Mouse (Mus musculus) cerebellum, adult 2 months (tissue): ENCODE results near the gene Lims1. TPM values are rescaled to one million over a fixed set of nuclear protein-coding genes. Genes with fewer than 3 reads are reported as not detected.

Experiments used
- DNase-seq, 2 experiments: peaks; one replicate each; pipeline ENCODE4 v3.0.0; 2021
- H3K27ac ChIP-seq: fragments of 200-500 bp; 2 replicates; pipeline ENCODE4 v1.5.1; 2012; ENCODE audit warnings: low read length, control low read depth, inconsistent platforms; ENCODE audit not compliant: insufficient read depth
- H3K27me3 ChIP-seq: fragments of 200-500 bp; 2 replicates; pipeline ENCODE4 v1.6.1; 2012; ENCODE audit warnings: inconsistent platforms, mild to moderate bottlenecking, low read length, moderate library complexity; ENCODE audit not compliant: control insufficient read depth, insufficient read depth
- H3K4me1 ChIP-seq: fragments of 200-500 bp; 2 replicates; pipeline ENCODE4 v1.6.1; 2011; ENCODE audit warnings: low read length; ENCODE audit not compliant: control insufficient read depth, insufficient read depth
- H3K4me3 ChIP-seq: fragments of 200-500 bp; replicated peaks from 2 replicates; pipeline ENCODE3; 2011; ENCODE audit warnings: mild to moderate bottlenecking, low read depth, low read length, control low read depth; ENCODE audit not compliant: insufficient read depth
- CTCF ChIP-seq: fragments of 200-500 bp; IDR thresholded peaks from 2 replicates; pipeline ENCODE4 v1.5.1; 2011; ENCODE audit warnings: low read depth, mild to moderate bottlenecking, control low read depth, low read length, moderate library complexity, borderline replicate concordance; ENCODE audit not compliant: insufficient read depth
- POLR2A ChIP-seq: fragments of 200-500 bp; IDR thresholded peaks from 2 replicates; pipeline ENCODE4 v1.6.1; 2011; ENCODE audit warnings: low read length, control low read depth, borderline replicate concordance; ENCODE audit not compliant: insufficient read depth
- WGBS: fragments of 180-500 bp; shearing (Covaris S2); methylation state at CpG from one replicate; pipeline ENCODE4 v1.1.7; 2018; 5-methylcytosine and 5-hydroxymethylcytosine counted together
- polyA plus RNA-seq: library from polyadenylated mRNA; depleted of rRNA; stranded (reverse); fragments of >200 nt; gene quantifications from 2 replicates; pipeline ENCODE4 v1.2.3, GENCODE M21; 2012

The Lims1 gene
- polyA plus RNA-seq, 1 experiment, result 16.5 TPM

GRCm38 (mm10) chr10:58352364-58352763 is 29.1 kb downstream of the Lims1 start:
- no peak overlapping the region for H3K27ac ChIP-seq

GRCm38 (mm10) chr10:58354561-58354960 is 31.3 kb downstream of the Lims1 start:
- Histone ChIP-seq H3K4me1 (no peaks in the 10 kb centered on the region), H3K4me3 (no peak overlapping the region), H3K27ac (no peak overlapping the region), H3K27me3 (no peaks in the 10 kb centered on the region)
- no peak for DNase-seq
- WGBS, result 51% methylated on average over 3 of the region's 3 CpGs
- TF ChIP-seq CTCF (no peak), POLR2A (no peak)

More at GRCm38 (mm10) chr10:58352364-58352763, 29.1 kb downstream of the Lims1 start:
- Histone ChIP-seq H3K4me1 (no peaks in the 10 kb centered on the region), H3K27me3 (no peaks in the 10 kb centered on the region), H3K4me3 (no peak overlapping the region)
- no peak for TF ChIP-seq CTCF
- TF ChIP-seq POLR2A, result no peak
- DNase-seq, result no peak
- 75% methylated on average over 3 of the region's 3 CpGs for WGBS

- no peak for DNase-seq
- H3K4me3 ChIP-seq, result no peak overlapping the region
- TF ChIP-seq CTCF (no peak), POLR2A (no peak)
- H3K4me1 ChIP-seq, result no peaks in the 10 kb centered on the region
- WGBS, result 91% methylated on average over 3 of the region's 3 CpGs
- H3K27ac ChIP-seq, result no peak overlapping the region
- no peaks in the 10 kb centered on the region for H3K27me3 ChIP-seq
Observed at GRCm38 (mm10) chr10:58356460-58356859, 33.2 kb downstream of the Lims1 start.

GRCm38 (mm10) chr10:58359123-58359522 is 35.9 kb downstream of the Lims1 start:
- DNase-seq, result peak in 1 of 2 experiments; percentile 47
- no peak overlapping the region for H3K4me3 ChIP-seq
- no peak for TF ChIP-seq POLR2A
- no peak for TF ChIP-seq CTCF
- H3K27ac ChIP-seq, result no peak overlapping the region
- H3K27me3 ChIP-seq, result no peaks in the 10 kb centered on the region
- 66% methylated on average over 2 of the region's 2 CpGs for WGBS
- no peaks in the 10 kb centered on the region for H3K4me1 ChIP-seq

GRCm38 (mm10) chr10:58359952-58360351 is 36.7 kb downstream of the Lims1 start:
- 90% methylated on average over 7 of the region's 7 CpGs for WGBS
- H3K27me3 ChIP-seq, result no peaks in the 10 kb centered on the region

GRCm38 (mm10) chr10:58362745-58363144 is 39.5 kb downstream of the Lims1 start:
- Histone ChIP-seq H3K27ac (no peak overlapping the region), H3K4me1 (no peaks in the 10 kb centered on the region), H3K4me3 (no peak overlapping the region), H3K27me3 (no peaks in the 10 kb centered on the region)
- DNase-seq, result no peak
- WGBS, result 31% methylated on average over 1 of the region's 1 CpGs
- TF ChIP-seq CTCF (peak; percentile 17; the same call in 1 of the 2 replicates), POLR2A (no peak)

More at GRCm38 (mm10) chr10:58359952-58360351, 36.7 kb downstream of the Lims1 start:
- Histone ChIP-seq H3K27ac (no peak overlapping the region), H3K4me3 (no peak overlapping the region), H3K4me1 (no peaks in the 10 kb centered on the region)
- DNase-seq, result no peak
- no peak for TF ChIP-seq CTCF
- no peak for TF ChIP-seq POLR2A

GRCm38 (mm10) chr10:58364770-58365515 is 41.7 kb downstream of the Lims1 start:
- TF ChIP-seq POLR2A, result no peak
- TF ChIP-seq CTCF, result no peak
- H3K4me3 ChIP-seq, result no peak overlapping the region
- H3K27me3 ChIP-seq, result no peaks in the 10 kb centered on the region
- 67% methylated on average over 5 of the region's 5 CpGs for WGBS
- H3K4me1 ChIP-seq, result peaks cover under 1% of the 10 kb centered on the region; the same call in 1 of the 2 replicates
- no peak for DNase-seq
- H3K27ac ChIP-seq, result no peak overlapping the region

- DNase-seq, result no peak
- no peak for TF ChIP-seq POLR2A
- TF ChIP-seq CTCF, result no peak
- peaks cover 10% of the 10 kb centered on the region for H3K4me1 ChIP-seq
- H3K27ac ChIP-seq, result no peak overlapping the region
- WGBS, result 89% methylated on average over 7 of the region's 7 CpGs
- no peak overlapping the region for H3K4me3 ChIP-seq
- H3K27me3 ChIP-seq, result no peaks in the 10 kb centered on the region
Observed at GRCm38 (mm10) chr10:58368791-58369706, 45.8 kb downstream of the Lims1 start.
